Mouse (Mus musculus): ENCODE measurements around the gene Tmprss13.
A peak's percentile ranks its signal among the peaks of the same experiment; 100 is the strongest.

Tmprss13 gene

GRCm38 (mm10) chr9:45318855-45319254, at the start of gene Tmprss13:
Gene Tmprss13, plus strand, starts transcription at chr9:45319100.
- Histone ChIP-seq H3K27me3 (ENCODE audit: control insufficient read depth, insufficient read depth, low read length, poor library complexity, severe bottlenecking) (no peaks in the 10 kb centered on the region), H3K36me3 (ENCODE audit: control insufficient read depth, insufficient read depth, low read length, poor library complexity, severe bottlenecking) (no peaks in the 10 kb centered on the region)
- no peak for DNase-seq (ENCODE audit: low read depth, low spot score)

- H3K36me3 ChIP-seq (ENCODE audit: control insufficient read depth, insufficient read depth, low read length, poor library complexity, severe bottlenecking) = no peaks in the 10 kb centered on the region
- peak; percentile 62 for DNase-seq (ENCODE audit: low read depth, low spot score)
- no peaks in the 10 kb centered on the region for H3K27me3 ChIP-seq (ENCODE audit: control insufficient read depth, insufficient read depth, low read length, poor library complexity, severe bottlenecking)
Measured at GRCm38 (mm10) chr9:45272213-45272612, 46.7 kb upstream of the Tmprss13 start.

- DNase-seq (ENCODE audit: low read depth, low spot score) = no peak
- H3K36me3 ChIP-seq (ENCODE audit: control insufficient read depth, insufficient read depth, low read length, poor library complexity, severe bottlenecking) = no peaks in the 10 kb centered on the region
- no peaks in the 10 kb centered on the region for H3K27me3 ChIP-seq (ENCODE audit: control insufficient read depth, insufficient read depth, low read length, poor library complexity, severe bottlenecking)
Measured at GRCm38 (mm10) chr9:45274218-45274617, 44.7 kb upstream of the Tmprss13 start.

- Histone ChIP-seq H3K27me3 (ENCODE audit: control insufficient read depth, insufficient read depth, low read length, poor library complexity, severe bottlenecking) (no peaks in the 10 kb centered on the region), H3K36me3 (ENCODE audit: control insufficient read depth, insufficient read depth, low read length, poor library complexity, severe bottlenecking) (no peaks in the 10 kb centered on the region)
- peak; percentile 56 for DNase-seq (ENCODE audit: low read depth, low spot score)
Measured at GRCm38 (mm10) chr9:45274635-45275034, 44.3 kb upstream of the Tmprss13 start.

- Histone ChIP-seq H3K27me3 (ENCODE audit: control insufficient read depth, insufficient read depth, low read length, poor library complexity, severe bottlenecking) (no peaks in the 10 kb centered on the region), H3K36me3 (ENCODE audit: control insufficient read depth, insufficient read depth, low read length, poor library complexity, severe bottlenecking) (no peaks in the 10 kb centered on the region)
- DNase-seq (ENCODE audit: low read depth, low spot score) = no peak
Measured at GRCm38 (mm10) chr9:45280059-45280458, 38.8 kb upstream of the Tmprss13 start.

GRCm38 (mm10) chr9:45280891-45281290, 38.0 kb upstream of the Tmprss13 start:
- DNase-seq (ENCODE audit: low read depth, low spot score) = peak; percentile 45
- Histone ChIP-seq H3K36me3 (ENCODE audit: control insufficient read depth, insufficient read depth, low read length, poor library complexity, severe bottlenecking) (no peaks in the 10 kb centered on the region), H3K27me3 (ENCODE audit: control insufficient read depth, insufficient read depth, low read length, poor library complexity, severe bottlenecking) (no peaks in the 10 kb centered on the region)

- no peak for DNase-seq (ENCODE audit: low read depth, low spot score)
- Histone ChIP-seq H3K27me3 (ENCODE audit: control insufficient read depth, insufficient read depth, low read length, poor library complexity, severe bottlenecking) (no peaks in the 10 kb centered on the region), H3K36me3 (ENCODE audit: control insufficient read depth, insufficient read depth, low read length, poor library complexity, severe bottlenecking) (no peaks in the 10 kb centered on the region)
Measured at GRCm38 (mm10) chr9:45282466-45282865, 36.4 kb upstream of the Tmprss13 start.

GRCm38 (mm10) chr9:45291481-45292168, 27.3 kb upstream of the Tmprss13 start:
- DNase-seq (ENCODE audit: low read depth, low spot score) = peak; percentile 59
- H3K27me3 ChIP-seq (ENCODE audit: control insufficient read depth, insufficient read depth, low read length, poor library complexity, severe bottlenecking) = no peaks in the 10 kb centered on the region
- H3K36me3 ChIP-seq (ENCODE audit: control insufficient read depth, insufficient read depth, low read length, poor library complexity, severe bottlenecking) = no peaks in the 10 kb centered on the region

- no peaks in the 10 kb centered on the region for H3K36me3 ChIP-seq (ENCODE audit: control insufficient read depth, insufficient read depth, low read length, poor library complexity, severe bottlenecking)
- no peaks in the 10 kb centered on the region for H3K27me3 ChIP-seq (ENCODE audit: control insufficient read depth, insufficient read depth, low read length, poor library complexity, severe bottlenecking)
- peak; percentile 86 for DNase-seq (ENCODE audit: low read depth, low spot score)
Measured at GRCm38 (mm10) chr9:45294210-45295011, 24.5 kb upstream of the Tmprss13 start.

- peak; percentile 90 for DNase-seq (ENCODE audit: low read depth, low spot score)
- Histone ChIP-seq H3K27me3 (ENCODE audit: control insufficient read depth, insufficient read depth, low read length, poor library complexity, severe bottlenecking) (no peaks in the 10 kb centered on the region), H3K36me3 (ENCODE audit: control insufficient read depth, insufficient read depth, low read length, poor library complexity, severe bottlenecking) (no peaks in the 10 kb centered on the region)
Measured at GRCm38 (mm10) chr9:45299231-45300006, 19.5 kb upstream of the Tmprss13 start.

- Histone ChIP-seq H3K36me3 (ENCODE audit: control insufficient read depth, insufficient read depth, low read length, poor library complexity, severe bottlenecking) (no peaks in the 10 kb centered on the region), H3K27me3 (ENCODE audit: control insufficient read depth, insufficient read depth, low read length, poor library complexity, severe bottlenecking) (no peaks in the 10 kb centered on the region)
- DNase-seq (ENCODE audit: low read depth, low spot score) = peak; percentile 94
Measured at GRCm38 (mm10) chr9:45300422-45301104, 18.3 kb upstream of the Tmprss13 start.

- DNase-seq (ENCODE audit: low read depth, low spot score) = no peak
- Histone ChIP-seq H3K36me3 (ENCODE audit: control insufficient read depth, insufficient read depth, low read length, poor library complexity, severe bottlenecking) (no peaks in the 10 kb centered on the region), H3K27me3 (ENCODE audit: control insufficient read depth, insufficient read depth, low read length, poor library complexity, severe bottlenecking) (no peaks in the 10 kb centered on the region)
Measured at GRCm38 (mm10) chr9:45301771-45302170, 17.1 kb upstream of the Tmprss13 start.

GRCm38 (mm10) chr9:45306746-45307410, 12.0 kb upstream of the Tmprss13 start:
- no peak for DNase-seq (ENCODE audit: low read depth, low spot score)
- Histone ChIP-seq H3K36me3 (ENCODE audit: control insufficient read depth, insufficient read depth, low read length, poor library complexity, severe bottlenecking) (no peaks in the 10 kb centered on the region), H3K27me3 (ENCODE audit: control insufficient read depth, insufficient read depth, low read length, poor library complexity, severe bottlenecking) (no peaks in the 10 kb centered on the region)

- H3K36me3 ChIP-seq (ENCODE audit: control insufficient read depth, insufficient read depth, low read length, poor library complexity, severe bottlenecking) = no peaks in the 10 kb centered on the region
- no peak for DNase-seq (ENCODE audit: low read depth, low spot score)
- no peaks in the 10 kb centered on the region for H3K27me3 ChIP-seq (ENCODE audit: control insufficient read depth, insufficient read depth, low read length, poor library complexity, severe bottlenecking)
Measured at GRCm38 (mm10) chr9:45308521-45308920, 10.4 kb upstream of the Tmprss13 start.

All from splenic B cell, adult 2 months (primary cell).